ENCODE assay signal across 35 mouse cellular contexts in genomic region chr5:135347511-135348011, GRCm38 (mm10). TPM values are rescaled to one million over a fixed set of nuclear protein-coding genes. Genes with fewer than 3 reads are reported as not detected.
"Had no signal": no experiment of that assay in that cellular context is flagged by ENCODE, and none has a peak within 500 bp of the region (broad histone marks: within the 10 kb centered on the region; RNA-seq: fewer than 3 reads in every experiment).

No protein-coding gene starts in this region.

- H3K27ac ChIP-seq: heart, embryonic 10.5 days; hindbrain, embryonic 10.5 days; hindbrain, embryonic 12.5 days; hindbrain, embryonic 14.5 days; intestine, embryonic 15.5 days; layer of hippocampus, adult 2 months; left cerebral cortex, adult 2 months; liver, embryonic 13.5 days had no signal

- H3K9ac ChIP-seq: heart, embryonic 12.5 days; hindbrain, embryonic 12.5 days; hindbrain, embryonic 14.5 days; intestine, embryonic 15.5 days; liver, embryonic 13.5 days had no signal

- H3K27me3 ChIP-seq: hindbrain, embryonic 12.5 days; intestine, embryonic 15.5 days had no signal

- H3K4me3 ChIP-seq: heart, embryonic 10.5 days; heart, embryonic 12.5 days; hindbrain, embryonic 10.5 days; hindbrain, embryonic 12.5 days; intestine, embryonic 15.5 days; layer of hippocampus, adult 2 months; left cerebral cortex, adult 2 months; liver, embryonic 13.5 days had no signal

- H3K36me3 ChIP-seq: heart, embryonic 10.5 days; heart, embryonic 12.5 days; hindbrain, embryonic 10.5 days; hindbrain, embryonic 12.5 days; intestine, embryonic 15.5 days; liver, embryonic 13.5 days had no signal

- H3K4me1 ChIP-seq: heart, embryonic 10.5 days; heart, embryonic 12.5 days; hindbrain, embryonic 10.5 days; hindbrain, embryonic 12.5 days; intestine, embryonic 15.5 days; liver, embryonic 13.5 days had no signal

- DNase-seq: gastrocnemius, postnatal 14 days; gastrocnemius, postnatal 36 days; heart, postnatal 10 days; heart, postnatal 4 days; kidney, adult 18-20 months; kidney, adult 8-10 months; kidney, postnatal 10 days; kidney, postnatal 4 days; liver; liver, embryonic 13.5 days had no signal

RNA-seq across cellular contexts. Expression of gene Fkbp6, which starts 2.3 kb away (rescaled TPM):
- total RNA-seq: gastrocnemius, adult 18-20 months; gastrocnemius, adult 8-10 months; gastrocnemius, postnatal 14 days; gastrocnemius, postnatal 36 days; layer of hippocampus, postnatal 10 days; left cerebral cortex, postnatal 36 days had no signal
- polyA plus RNA-seq: heart, embryonic 14.5 days; heart, embryonic 16.5 days; hindbrain, embryonic 12.5 days; inflammation-experienced regulatory T-cells, adult 6 months; kidney, embryonic 14.5 days; liver, embryonic 13.5 days had no signal

RNA-seq across cellular contexts. Expression of gene Trim50, which starts 5.5 kb away (rescaled TPM):
- total RNA-seq: gastrocnemius, adult 18-20 months; gastrocnemius, adult 8-10 months; gastrocnemius, postnatal 14 days; gastrocnemius, postnatal 36 days; granulocyte monocyte progenitor cell, adult 5-6 weeks; heart, postnatal 25 days; heart, postnatal 4 days; layer of hippocampus, adult 2 months; layer of hippocampus, postnatal 25 days; left cerebral cortex, adult 2 months; left cerebral cortex, postnatal 14 days; left cerebral cortex, postnatal 36 days had no signal
- polyA plus RNA-seq: heart, embryonic 10.5 days; heart, embryonic 12.5 days; heart, embryonic 14.5 days; heart, embryonic 16.5 days; hindbrain, embryonic 12.5 days; hindbrain, embryonic 14.5 days; hindbrain, embryonic 16.5 days; inflammation-experienced regulatory T-cells, adult 6 months; kidney, embryonic 14.5 days; kidney, embryonic 16.5 days; limb, embryonic 11.5 days; limb, embryonic 14.5 days; liver, embryonic 11.5 days; liver, embryonic 13.5 days had no signal
